ENCODE assay signal across 10 mouse cellular contexts in the genomic region with DNA sequence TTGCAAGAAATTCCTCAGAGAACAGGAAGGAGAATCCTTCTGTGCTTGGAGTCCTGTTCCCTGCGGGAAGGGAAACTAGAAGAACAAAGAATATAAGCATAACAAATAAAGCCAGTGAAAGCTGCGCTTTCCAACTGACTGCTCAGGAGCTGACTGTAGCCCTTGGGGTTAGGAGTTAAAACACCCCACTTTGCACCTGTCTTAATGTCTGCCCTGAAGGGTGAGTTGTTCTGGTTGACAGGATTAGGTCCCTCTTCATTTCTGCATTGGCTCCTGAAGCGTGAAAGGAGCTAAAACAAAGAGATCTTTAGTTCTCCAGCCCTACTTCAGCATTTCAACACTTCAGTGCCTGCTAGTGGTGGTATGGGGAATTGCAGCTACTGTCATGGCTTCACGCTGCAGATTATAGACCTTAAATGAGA. TPM values are rescaled to one million over a fixed set of nuclear protein-coding genes. Genes with fewer than 3 reads are reported as not detected.
DNase-seq lines count a peak whose midpoint lies in the region; ATAC-seq and TF ChIP-seq lines count a peak whose summit lies in the region.
"Had no signal": no experiment of that assay in that cellular context is flagged by ENCODE, and none has a peak within 500 bp of the region (broad histone marks: within the 10 kb centered on the region; RNA-seq: fewer than 3 reads in every experiment).

No protein-coding gene starts in this region.

- H3K4me2 ChIP-seq in embryonic facial prominence, embryonic 11.5 days (ENCODE audit: low read depth, low read length), result no peak overlapping the region
- H3K4me2 ChIP-seq in intestine, embryonic 15.5 days (replicated peaks), result no peak overlapping the region
- H3K4me2 ChIP-seq: limb, embryonic 13.5 days had no signal

- intact Hi-C loops in gastrocnemius, adult 2 months (cut with DNase I), result loop anchor here (10.0 kb wide), 1 partner anchor 379 kb away; no protein-coding TSS in a partner anchor
- intact Hi-C loops in gastrocnemius, postnatal 14 days (cut with DNase I; ENCODE audit: low total_unique reads), result loop anchor here (10.0 kb wide), 1 partner anchor 379 kb away; no protein-coding TSS in a partner anchor

- H3K9me3 ChIP-seq in embryonic facial prominence, embryonic 11.5 days (replicated peaks; ENCODE audit: control insufficient read depth, low read length), result no peaks in the 10 kb centered on the region
- H3K9me3 ChIP-seq in intestine, embryonic 15.5 days, result no peaks in the 10 kb centered on the region
- H3K9me3 ChIP-seq: limb, embryonic 13.5 days had no signal

- no peaks in the 10 kb centered on the region for H3K27me3 ChIP-seq in embryonic facial prominence, embryonic 11.5 days (ENCODE audit: control insufficient read depth, insufficient read depth, low read length)
- no peaks in the 10 kb centered on the region for H3K27me3 ChIP-seq in intestine, embryonic 15.5 days (replicated peaks)
- H3K27me3 ChIP-seq: limb, embryonic 13.5 days had no signal

- no peak for ATAC-seq in embryonic facial prominence, embryonic 11.5 days (replicated peaks; ENCODE audit: insufficient number of reproducible peaks, low FRiP score, low TSS enrichment, low read depth)
- ATAC-seq in intestine, embryonic 15.5 days, result no peak

- no peaks in the 10 kb centered on the region for H3K36me3 ChIP-seq in embryonic facial prominence, embryonic 11.5 days (replicated peaks; ENCODE audit: control insufficient read depth, insufficient read depth, low read depth, low read length)
- no peaks in the 10 kb centered on the region for H3K36me3 ChIP-seq in intestine, embryonic 15.5 days
- H3K36me3 ChIP-seq: limb, embryonic 13.5 days had no signal

- no peak overlapping the region for H3K9ac ChIP-seq in embryonic facial prominence, embryonic 11.5 days (replicated peaks; ENCODE audit: low read length)
- no peak overlapping the region for H3K9ac ChIP-seq in intestine, embryonic 15.5 days
- H3K9ac ChIP-seq: limb, embryonic 13.5 days had no signal

- no peaks in the 10 kb centered on the region for H3K4me1 ChIP-seq in embryonic facial prominence, embryonic 11.5 days (ENCODE audit: control insufficient read depth, insufficient read depth, low read length)
- H3K4me1 ChIP-seq in intestine, embryonic 15.5 days (replicated peaks), result no peaks in the 10 kb centered on the region
- H3K4me1 ChIP-seq: limb, embryonic 13.5 days had no signal

- no peak overlapping the region for H3K27ac ChIP-seq in gastrocnemius, adult 2 months
- H3K27ac ChIP-seq in embryonic facial prominence, embryonic 11.5 days (replicated peaks; ENCODE audit: low read depth, low read length), result no peak overlapping the region
- H3K27ac ChIP-seq in intestine, embryonic 15.5 days, result no peak overlapping the region
- H3K27ac ChIP-seq: limb, embryonic 13.5 days had no signal

- 17% methylated on average over 4 of the region's 4 CpGs for WGBS in embryonic facial prominence, embryonic 11.5 days
- 56% methylated on average over 4 of the region's 4 CpGs for WGBS in intestine, embryonic 15.5 days

- TF ChIP-seq CTCF in gastrocnemius, adult 2 months (IDR thresholded peaks at IDR 0.05), result peak; percentile 79

- peak; percentile 36 for DNase-seq in gastrocnemius, adult 2 months
- DNase-seq in gastrocnemius, postnatal 14 days, result no peak
- peak; percentile 13 to 19 for DNase-seq in urinary bladder, postnatal 36 days (ENCODE audit: low spot score in 2 of 2)
- no peak for DNase-seq in urinary bladder, adult 2 months (ENCODE audit: low spot score)
- DNase-seq in embryonic facial prominence, embryonic 11.5 days (ENCODE audit: low spot score), result peak; percentile 68
- peak; percentile 30 to 67 for DNase-seq in kidney, postnatal 36 days
- DNase-seq in skeletal muscle tissue, adult 2 months (ENCODE audit: low read depth, low spot score), result peak; percentile 5

- no peak overlapping the region for H3K4me3 ChIP-seq in gastrocnemius, adult 2 months
- H3K4me3 ChIP-seq in embryonic facial prominence, embryonic 11.5 days (ENCODE audit: low read depth, low read length), result no peak overlapping the region
- no peak overlapping the region for H3K4me3 ChIP-seq in intestine, embryonic 15.5 days (replicated peaks)
- H3K4me3 ChIP-seq: limb, embryonic 13.5 days had no signal

RNA-seq across cellular contexts. Expression of a gene that starts 37.8 kb away (rescaled TPM):
- total RNA-seq in gastrocnemius, adult 2 months (2021), result not detected
- not detected for total RNA-seq in gastrocnemius, postnatal 14 days (2021)
- polyA plus RNA-seq in urinary bladder, adult 2 months (2012; rRNA removed), result not detected in 2 replicates
- polyA plus RNA-seq in embryonic facial prominence, embryonic 11.5 days (2014; fragmentation: Nextera tagmentation; extraction: Ambion mirVana), result not detected in 2 replicates
- not detected in 2 replicates for polyA plus RNA-seq in intestine, embryonic 15.5 days (2015; fragmentation: Nextera tagmentation; extraction: Ambion mirVana)
- polyA plus RNA-seq: limb, embryonic 13.5 days; stomach, embryonic 14.5 days had no signal

Comparison
In these comparisons a context has a peak if more than half of its experiments do, and no peak if none do; other contexts are left out.
1. DNase-seq: peak in gastrocnemius, adult 2 months (single experiment), urinary bladder, postnatal 36 days (2 of 2), embryonic facial prominence, embryonic 11.5 days (single experiment), kidney, postnatal 36 days (2 of 2) and skeletal muscle tissue, adult 2 months (single experiment); none in gastrocnemius, postnatal 14 days (single experiment) and urinary bladder, adult 2 months (single experiment).